Mouse (Mus musculus) limb, embryonic 10.5 days (tissue): Measurements from ENCODE around the gene Pax9. TPM values are rescaled to one million over a fixed set of nuclear protein-coding genes. Genes with fewer than 3 reads are reported as not detected.
A peak's percentile ranks its signal among the peaks of the same experiment; 100 is the strongest.

Experiments used
- DNase-seq: peaks from one replicate; pipeline ENCODE4 v3.0.0-alpha.2; 2017; ENCODE audit warnings: low spot score
- H3K27ac ChIP-seq: fragments of 300-500 bp; sonication (generic); 2 replicates; pipeline ENCODE4 v1.5.1; 2016; ENCODE audit warnings: mild to moderate bottlenecking
- H3K27me3 ChIP-seq: fragments of 300-500 bp; sonication (generic); 2 replicates; pipeline ENCODE4 v1.6.1; 2016; ENCODE audit warnings: low read depth, mild to moderate bottlenecking; ENCODE audit not compliant: poor library complexity, severe bottlenecking
- H3K36me3 ChIP-seq: fragments of 300-500 bp; sonication (generic); 2 replicates; pipeline ENCODE4 v1.6.1; 2016; ENCODE audit warnings: mild to moderate bottlenecking, moderate library complexity
- H3K4me1 ChIP-seq: fragments of 300-500 bp; sonication (generic); 2 replicates; pipeline ENCODE4 v1.6.1; 2016
- H3K4me3 ChIP-seq: fragments of 300-500 bp; sonication (generic); 2 replicates; pipeline ENCODE4 v1.5.1; 2016; ENCODE audit warnings: mild to moderate bottlenecking, moderate library complexity
- H3K9me3 ChIP-seq: fragments of 300-500 bp; sonication (generic); replicated peaks from 2 replicates; pipeline ENCODE4 v1.6.1; 2016; ENCODE audit warnings: mild to moderate bottlenecking
- WGBS: fragments of 180-500 bp; shearing (Covaris S2); methylation state at CpG from one replicate; pipeline ENCODE4 v1.1.7; 2016; 5-methylcytosine and 5-hydroxymethylcytosine counted together
- polyA plus RNA-seq: library from polyadenylated mRNA; unstranded; fragments of >200 nt; fragmentation: Nextera tagmentation; extraction: Ambion mirVana; gene quantifications from 2 replicates; pipeline ENCODE4 v1.2.1, GENCODE M21; 2016

The Pax9 gene
- 0.50 and 2.2 TPM in 2 replicates for polyA plus RNA-seq

DNA sequence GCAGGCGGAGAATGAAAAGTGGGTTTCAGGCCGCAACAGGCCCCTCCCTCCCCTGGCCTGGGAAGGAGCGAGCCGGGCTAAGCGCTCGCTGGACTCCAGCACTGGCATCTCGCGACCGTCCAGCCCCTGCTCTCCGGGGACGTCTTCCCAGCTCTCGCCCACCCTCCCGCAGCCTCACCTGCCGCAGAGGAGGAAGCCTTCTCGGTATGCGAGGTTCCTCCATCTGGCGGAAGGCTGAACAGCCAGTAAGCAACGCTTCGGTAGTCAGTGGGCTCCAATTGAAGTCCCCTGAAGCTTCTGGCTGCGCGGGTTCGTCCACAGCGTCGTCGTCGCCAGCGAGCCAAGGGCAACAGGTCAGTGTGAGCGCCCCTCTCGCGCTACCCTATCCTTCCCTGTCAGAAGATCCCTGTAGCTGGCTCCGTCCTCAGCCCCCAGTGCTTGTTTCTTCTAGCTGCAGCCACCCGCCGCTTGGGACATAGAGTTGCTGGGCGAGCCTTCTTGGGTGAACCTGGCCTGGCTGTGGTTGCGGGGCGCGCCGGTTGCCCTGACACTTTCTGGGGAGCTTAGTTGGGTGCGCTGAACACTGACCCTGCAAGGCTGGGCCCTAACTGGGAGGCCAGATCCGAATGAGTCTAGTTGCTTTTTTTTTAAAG is at the start of gene Pax9:
Gene Pax9 (plus strand): TSS at position 341 of the 653 bp plus-strand sequence.
- H3K36me3 ChIP-seq, result no peaks in the 10 kb centered on the region
- H3K27me3 ChIP-seq, result peaks cover 100% of the 10 kb centered on the region
- DNase-seq, result peak; percentile 73
- H3K27ac ChIP-seq, result peak within 1 kb of the TSS; percentile 4; the same call in 1 of the 2 replicates
- 0% methylated on average over 40 of the region's 40 CpGs for WGBS
- H3K4me1 ChIP-seq, result peaks cover 56% of the 10 kb centered on the region
- peak within 1 kb of the TSS; percentile 38 for H3K4me3 ChIP-seq
- H3K9me3 ChIP-seq, result no peaks in the 10 kb centered on the region

- Histone ChIP-seq H3K36me3 (no peaks in the 10 kb centered on the region), H3K9me3 (no peaks in the 10 kb centered on the region), H3K4me3 (no peak overlapping the region), H3K4me1 (peaks cover 13% of the 10 kb centered on the region), H3K27ac (peak overlapping the region; percentile 72), H3K27me3 (no peaks in the 10 kb centered on the region)
- peak; percentile 40 for DNase-seq
- WGBS, result 71% methylated on average over 9 of the region's 9 CpGs
Observed at GRCm38 (mm10) chr12:56669451-56670122, 22.0 kb upstream of the Pax9 start.

- DNase-seq, result no peak
- Histone ChIP-seq H3K4me3 (no peak overlapping the region), H3K36me3 (no peaks in the 10 kb centered on the region), H3K27me3 (no peaks in the 10 kb centered on the region), H3K9me3 (no peaks in the 10 kb centered on the region), H3K27ac (peak overlapping the region; percentile 72; the same call in 1 of the 2 replicates), H3K4me1 (peaks cover 12% of the 10 kb centered on the region)
- WGBS, result 95% methylated on average over 9 of the region's 9 CpGs
Observed at GRCm38 (mm10) chr12:56670795-56671194, 20.8 kb upstream of the Pax9 start.

DNA sequence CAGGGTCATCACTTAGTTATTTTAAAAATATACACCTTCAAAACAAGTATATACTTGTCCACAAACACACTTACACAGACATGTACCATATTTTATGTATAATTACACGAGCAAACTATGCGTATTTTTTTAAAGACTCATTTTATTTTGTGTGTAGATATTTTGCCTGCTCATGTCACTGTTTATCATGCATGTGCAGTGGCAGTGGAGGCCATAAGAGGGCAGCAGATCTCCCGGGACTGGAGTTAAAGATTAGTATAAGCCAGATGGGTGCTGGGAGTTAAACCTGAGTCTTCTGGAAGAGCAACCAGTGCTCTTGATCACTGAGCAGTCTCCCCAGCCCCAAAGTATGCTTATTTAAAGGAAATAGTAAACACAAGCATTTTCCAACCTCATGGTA is 16.8 kb upstream of the Pax9 start:
- peaks cover 27% of the 10 kb centered on the region for H3K27me3 ChIP-seq
- H3K4me1 ChIP-seq, result peaks cover 7% of the 10 kb centered on the region
- no peaks in the 10 kb centered on the region for H3K36me3 ChIP-seq
- no peak overlapping the region for H3K4me3 ChIP-seq
- no peaks in the 10 kb centered on the region for H3K9me3 ChIP-seq
- 35% methylated on average over 3 of the region's 3 CpGs for WGBS
- no peak for DNase-seq
- no peak overlapping the region for H3K27ac ChIP-seq

DNA sequence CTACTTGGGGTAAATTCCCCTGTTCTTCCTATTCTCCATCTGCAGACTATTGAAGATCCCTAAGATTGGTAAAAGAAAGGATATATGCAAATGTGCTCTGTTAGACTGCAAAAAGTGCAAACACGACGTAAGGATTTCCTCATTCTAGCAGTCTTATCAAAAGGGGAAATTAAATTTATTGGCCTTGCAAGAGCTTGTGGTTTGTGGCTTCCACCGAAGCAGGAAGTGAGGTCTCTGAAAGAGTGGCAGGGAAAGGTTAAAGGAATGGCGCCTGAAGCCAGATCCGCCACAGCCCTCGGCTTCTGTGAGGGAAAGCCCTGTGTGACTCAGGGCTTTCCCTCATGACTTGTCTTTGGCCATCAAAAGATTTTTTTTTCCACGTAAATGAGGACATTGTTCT is 13.9 kb upstream of the Pax9 start:
- no peaks in the 10 kb centered on the region for H3K36me3 ChIP-seq
- H3K4me1 ChIP-seq, result peaks cover 15% of the 10 kb centered on the region
- H3K9me3 ChIP-seq, result no peaks in the 10 kb centered on the region
- no peak overlapping the region for H3K4me3 ChIP-seq
- H3K27ac ChIP-seq, result no peak overlapping the region
- 73% methylated on average over 7 of the region's 7 CpGs for WGBS
- DNase-seq, result no peak
- peaks cover 56% of the 10 kb centered on the region for H3K27me3 ChIP-seq

DNA sequence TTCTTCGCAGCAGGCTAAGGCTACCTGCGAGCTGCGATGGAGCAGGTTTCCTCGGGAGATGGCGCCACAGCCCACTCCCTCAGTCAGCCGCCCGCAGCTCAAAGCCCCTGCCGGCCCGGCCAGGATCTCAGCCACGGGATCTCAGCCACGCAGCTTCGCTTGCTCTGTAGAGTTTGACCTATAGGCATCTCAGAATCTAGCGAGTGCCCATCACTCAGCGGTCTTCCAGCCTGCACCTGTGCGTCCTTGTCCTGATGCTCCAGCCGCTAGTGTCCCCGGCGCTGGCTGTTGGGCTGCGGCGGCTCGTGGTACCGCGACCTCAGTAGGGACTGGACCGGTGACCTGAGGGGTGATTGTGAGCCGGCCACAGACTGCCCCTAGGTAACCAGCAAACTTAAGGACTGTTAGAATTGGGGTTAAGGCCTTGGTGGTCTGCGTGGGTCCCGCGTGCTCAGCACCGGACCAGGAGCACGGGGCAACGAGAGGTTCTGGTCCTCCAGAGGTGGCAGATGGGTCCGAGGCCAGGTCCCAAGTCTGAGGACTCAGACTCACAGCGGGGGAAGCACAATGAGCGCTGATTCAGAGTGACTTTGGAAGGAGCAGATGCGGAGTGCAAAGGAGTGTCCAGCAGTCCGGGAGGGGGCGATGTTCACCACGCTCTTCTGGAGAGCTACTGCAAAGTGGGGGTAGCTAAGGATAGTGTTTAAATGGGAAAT is 10.3 kb upstream of the Pax9 start:
- under 1% methylated on average over 38 of the region's 38 CpGs for WGBS
- H3K27ac ChIP-seq, result peak overlapping the region; percentile 67
- H3K27me3 ChIP-seq, result peaks cover 92% of the 10 kb centered on the region
- H3K4me3 ChIP-seq, result peak overlapping the region; percentile 56
- H3K9me3 ChIP-seq, result no peaks in the 10 kb centered on the region
- DNase-seq, result peak; percentile 78
- H3K4me1 ChIP-seq, result peaks cover 23% of the 10 kb centered on the region
- no peaks in the 10 kb centered on the region for H3K36me3 ChIP-seq

DNA sequence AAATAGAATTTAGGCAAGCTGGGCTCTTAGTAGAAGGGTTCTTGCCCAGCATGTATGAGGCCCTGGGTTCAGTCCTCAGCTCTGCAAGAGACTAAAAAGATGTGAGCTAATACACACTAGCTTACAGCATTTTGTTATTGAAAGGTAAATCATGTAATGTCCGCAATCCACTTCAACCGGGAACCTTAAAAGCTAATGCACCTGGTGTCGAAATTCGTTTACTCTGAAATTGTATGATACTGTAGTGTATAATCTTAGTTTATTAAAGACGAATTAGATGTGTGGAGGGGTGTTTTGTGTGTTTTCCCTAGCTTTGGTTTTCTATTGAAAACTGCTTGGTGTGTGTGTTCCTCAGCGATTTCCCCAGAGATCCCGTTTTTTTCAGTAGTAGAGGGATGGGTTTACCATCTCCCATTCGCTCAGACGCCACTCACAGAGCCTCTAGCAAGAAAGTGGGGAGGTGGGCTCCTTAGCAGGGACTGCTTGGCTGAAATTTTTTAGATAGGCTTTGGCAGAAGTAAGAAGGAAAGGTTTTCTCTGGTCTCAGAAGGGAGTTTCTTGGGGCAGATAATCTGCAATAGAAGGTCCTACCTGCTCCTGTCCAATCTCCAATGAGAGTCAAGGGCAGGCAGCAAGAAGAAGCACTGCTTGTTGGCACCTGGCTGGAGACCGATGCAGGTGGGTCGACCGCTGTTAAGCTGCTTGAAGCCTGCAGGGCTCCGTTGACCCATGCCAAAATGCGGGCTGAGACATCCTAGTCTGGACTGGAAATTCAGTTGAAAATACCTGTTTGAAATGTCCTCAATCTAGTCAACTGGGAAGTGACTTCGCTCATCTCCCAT is 3.7 kb upstream of the Pax9 start:
- Histone ChIP-seq H3K4me1 (peaks cover 45% of the 10 kb centered on the region), H3K27me3 (peaks cover 100% of the 10 kb centered on the region), H3K27ac (no peak overlapping the region), H3K9me3 (no peaks in the 10 kb centered on the region), H3K36me3 (no peaks in the 10 kb centered on the region), H3K4me3 (no peak overlapping the region)
- 4% methylated on average over 15 of the region's 15 CpGs for WGBS
- DNase-seq, result no peak

GRCm38 (mm10) chr12:56688482-56688840 is 3.1 kb upstream of the Pax9 start:
- H3K4me1 ChIP-seq, result peaks cover 40% of the 10 kb centered on the region
- no peaks in the 10 kb centered on the region for H3K36me3 ChIP-seq
- no peaks in the 10 kb centered on the region for H3K9me3 ChIP-seq
- WGBS, result 2% methylated on average over 10 of the region's 10 CpGs
- peaks cover 100% of the 10 kb centered on the region for H3K27me3 ChIP-seq
- H3K27ac ChIP-seq, result no peak overlapping the region
- no peak for DNase-seq
- no peak overlapping the region for H3K4me3 ChIP-seq

- Histone ChIP-seq H3K27ac (no peak overlapping the region), H3K9me3 (no peaks in the 10 kb centered on the region), H3K27me3 (peaks cover 100% of the 10 kb centered on the region), H3K4me3 (no peak overlapping the region), H3K4me1 (peaks cover 38% of the 10 kb centered on the region), H3K36me3 (no peaks in the 10 kb centered on the region)
- no peak for DNase-seq
- 3% methylated on average over 8 of the region's 8 CpGs for WGBS
Observed at GRCm38 (mm10) chr12:56688920-56689319, 2.6 kb upstream of the Pax9 start.

DNA sequence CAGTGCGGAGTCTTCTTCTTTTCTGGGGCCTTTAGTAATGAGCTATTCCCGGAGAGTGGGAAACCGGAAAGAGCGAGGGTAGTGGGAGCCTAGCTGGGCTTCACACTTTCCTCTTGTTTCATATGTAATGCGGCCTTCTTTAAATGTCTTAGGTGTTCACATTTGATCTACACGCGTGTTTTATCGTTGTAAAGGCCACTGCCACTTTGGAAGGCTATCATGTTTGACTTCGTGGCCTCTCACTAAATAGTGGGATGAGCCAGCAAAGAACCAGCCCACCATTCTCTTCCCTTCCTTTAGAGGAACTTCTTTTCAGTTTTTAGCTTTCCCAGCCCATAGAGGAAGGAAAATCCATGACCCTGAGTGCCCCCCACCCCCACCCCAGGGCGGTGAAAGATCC is 2.2 kb upstream of the Pax9 start:
- no peak for DNase-seq
- 2% methylated on average over 10 of the region's 10 CpGs for WGBS
- Histone ChIP-seq H3K36me3 (no peaks in the 10 kb centered on the region), H3K27me3 (peaks cover 100% of the 10 kb centered on the region), H3K9me3 (no peaks in the 10 kb centered on the region), H3K27ac (no peak overlapping the region), H3K4me1 (peaks cover 38% of the 10 kb centered on the region), H3K4me3 (0 out of 2 replicates have a peak overlapping the region, but pooled peaks have one; percentile 17)

- Histone ChIP-seq H3K27me3 (peaks cover 100% of the 10 kb centered on the region), H3K4me3 (0 out of 2 replicates have a peak overlapping the region, but pooled peaks have one; percentile 17), H3K4me1 (peaks cover 38% of the 10 kb centered on the region), H3K27ac (no peak overlapping the region), H3K36me3 (no peaks in the 10 kb centered on the region), H3K9me3 (no peaks in the 10 kb centered on the region)
- peak; percentile 86 for DNase-seq
- under 1% methylated on average over 25 of the region's 25 CpGs for WGBS
Observed at GRCm38 (mm10) chr12:56689736-56690135, 1.8 kb upstream of the Pax9 start.

DNA sequence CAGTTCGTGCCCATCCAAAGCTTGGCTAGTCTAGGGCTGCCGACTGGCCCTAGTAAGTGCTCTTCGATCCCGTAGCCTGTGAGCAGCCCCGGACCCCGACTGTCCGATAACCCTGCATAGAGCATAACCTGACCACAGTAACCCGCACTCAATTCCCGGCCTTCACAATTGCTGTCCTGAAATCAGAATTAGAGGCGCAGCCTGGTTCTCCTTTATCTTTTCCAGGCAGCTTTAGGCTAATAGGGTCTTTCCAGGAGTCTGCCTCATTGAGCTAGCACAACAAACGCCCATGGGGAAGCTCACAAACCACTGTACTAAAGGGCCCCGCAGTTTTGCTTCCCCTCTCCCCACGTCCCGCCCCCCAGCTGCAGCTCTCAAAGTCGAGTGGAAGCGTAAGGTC is 1.2 kb upstream of the Pax9 start:
- WGBS, result 1% methylated on average over 16 of the region's 16 CpGs
- H3K27me3 ChIP-seq, result peaks cover 100% of the 10 kb centered on the region
- H3K36me3 ChIP-seq, result no peaks in the 10 kb centered on the region
- peaks cover 44% of the 10 kb centered on the region for H3K4me1 ChIP-seq
- H3K27ac ChIP-seq, result no peak overlapping the region
- H3K4me3 ChIP-seq, result no peak overlapping the region
- H3K9me3 ChIP-seq, result no peaks in the 10 kb centered on the region
- DNase-seq, result peak; percentile 63
